Mouse (Mus musculus) left cerebral cortex, adult 8-10 months (tissue): ENCODE results near the gene Gprc5c. TPM values are rescaled to one million over a fixed set of nuclear protein-coding genes. Genes with fewer than 3 reads are reported as not detected.

Experiments
- DNase-seq, 2 experiments: peaks; one replicate each; pipeline ENCODE4 v3.0.0; 2022; ENCODE audit warnings: low spot score in 2 of 2
- total RNA-seq, 4 experiments: library from RNA; stranded (reverse); gene quantifications; 2 replicates each; pipeline ENCODE4 v1.2.4; 2022

Gene Gprc5c
- total RNA-seq, 4 experiments from 2014 or later, result 4.6 to 5.6 (median 5.4) TPM

- no peak for DNase-seq
Measured at GRCm38 (mm10) chr11:114867361-114868235, 16.6 kb downstream of the Gprc5c start.

- DNase-seq, result no peak
Measured at GRCm38 (mm10) chr11:114868280-114868679, 17.3 kb downstream of the Gprc5c start.

GRCm38 (mm10) chr11:114869787-114870186, 18.8 kb downstream of the Gprc5c start:
- DNase-seq, result no peak

- no peak for DNase-seq
Measured at GRCm38 (mm10) chr11:114871540-114871939, 20.6 kb downstream of the Gprc5c start.

- no peak for DNase-seq
Measured at GRCm38 (mm10) chr11:114873022-114873817, 22.3 kb downstream of the Gprc5c start.

GRCm38 (mm10) chr11:114874226-114875145, 23.5 kb downstream of the Gprc5c start:
- no peak for DNase-seq

GRCm38 (mm10) chr11:114875301-114875801, 24.4 kb downstream of the Gprc5c start:
- no peak for DNase-seq

GRCm38 (mm10) chr11:114876176-114876575, 25.2 kb downstream of the Gprc5c start:
- DNase-seq, result no peak

GRCm38 (mm10) chr11:114876621-114877020, 25.7 kb downstream of the Gprc5c start:
- no peak for DNase-seq

- peak in 1 of 2 experiments; percentile 30 for DNase-seq
Measured at GRCm38 (mm10) chr11:114877145-114877544, 26.2 kb downstream of the Gprc5c start.

- DNase-seq, result no peak
Measured at GRCm38 (mm10) chr11:114879666-114880065, 28.7 kb downstream of the Gprc5c start.

GRCm38 (mm10) chr11:114880185-114880584, 29.2 kb downstream of the Gprc5c start:
- DNase-seq, result no peak

GRCm38 (mm10) chr11:114880589-114880988, 29.6 kb downstream of the Gprc5c start:
- DNase-seq, result no peak

- DNase-seq, result no peak
Measured at GRCm38 (mm10) chr11:114883251-114883789, 32.4 kb downstream of the Gprc5c start.

GRCm38 (mm10) chr11:114884380-114885100, 33.6 kb downstream of the Gprc5c start:
- no peak for DNase-seq

- no peak for DNase-seq
Measured at GRCm38 (mm10) chr11:114889991-114890518, 39.1 kb downstream of the Gprc5c start, which contains the start of gene Cd300a. Cd300a (plus strand) TSS chr11:114890041.

GRCm38 (mm10) chr11:114890542-114890941, 39.6 kb downstream of the Gprc5c start:
- no peak for DNase-seq

- no peak for DNase-seq
Measured at GRCm38 (mm10) chr11:114896085-114896484, 45.1 kb downstream of the Gprc5c start.

GRCm38 (mm10) chr11:114898026-114898425, 47.1 kb downstream of the Gprc5c start:
- DNase-seq, result no peak

GRCm38 (mm10) chr11:114903224-114903623, 52.3 kb downstream of the Gprc5c start:
- no peak for DNase-seq
